Mouse (Mus musculus) heart, embryonic 11.5 days (tissue): ENCODE measurements around the gene Cckar. TPM values are rescaled to one million over a fixed set of nuclear protein-coding genes. Genes with fewer than 3 reads are reported as not detected.

ENCODE experiments used
- ATAC-seq: fragments of 200-750 bp; cut with Nextera tagmentation; replicated peaks from 2 replicates; pipeline ENCODE4 v1.8.0; 2017; ENCODE audit warnings: moderate library complexity; ENCODE audit not compliant: insufficient number of reproducible peaks, low FRiP score, low TSS enrichment
- H3K27ac ChIP-seq: fragments of 300-500 bp; sonication (generic); 2 replicates; pipeline ENCODE4 v1.5.1; 2014; ENCODE audit warnings: mild to moderate bottlenecking, low read depth, low read length
- H3K27me3 ChIP-seq: fragments of 300-500 bp; sonication (generic); 2 replicates; pipeline ENCODE4 v1.6.1; 2014; ENCODE audit warnings: mild to moderate bottlenecking, low read length, mixed read lengths; ENCODE audit not compliant: control insufficient read depth, insufficient read depth
- H3K36me3 ChIP-seq: fragments of 300-500 bp; sonication (generic); 2 replicates; pipeline ENCODE4 v1.6.1; 2014; ENCODE audit warnings: mild to moderate bottlenecking, low read length, moderate library complexity, mixed read lengths; ENCODE audit not compliant: control insufficient read depth, insufficient read depth
- H3K4me1 ChIP-seq: fragments of 300-500 bp; sonication (generic); 2 replicates; pipeline ENCODE4 v1.6.1; 2014; ENCODE audit warnings: low read length; ENCODE audit not compliant: control insufficient read depth, insufficient read depth
- H3K4me2 ChIP-seq: fragments of 300-500 bp; sonication (generic); 2 replicates; pipeline ENCODE4 v1.6.1; 2014; ENCODE audit warnings: mild to moderate bottlenecking, moderate library complexity
- H3K4me3 ChIP-seq: fragments of 300-500 bp; sonication (generic); 2 replicates; pipeline ENCODE4 v1.5.1; 2014; ENCODE audit warnings: low read depth, low read length
- H3K9ac ChIP-seq: fragments of 300-500 bp; sonication (generic); 2 replicates; pipeline ENCODE4 v1.6.1; 2014; ENCODE audit warnings: mild to moderate bottlenecking, low read depth, low read length, moderate library complexity
- H3K9me3 ChIP-seq: fragments of 300-500 bp; sonication (generic); replicated peaks from 2 replicates; pipeline ENCODE4 v1.6.1; 2016; ENCODE audit warnings: low read length; ENCODE audit not compliant: control insufficient read depth
- WGBS: fragments of 180-500 bp; shearing (Covaris S2); extraction: QIAGEN DNeasy Blood & Tissue Kit; methylation state at CpG from one replicate; pipeline ENCODE4 v1.1.7; 2014; ENCODE audit not compliant: insufficient replicate concordance; 5-methylcytosine and 5-hydroxymethylcytosine counted together
- polyA plus RNA-seq: library from polyadenylated mRNA; unstranded; fragments of >200 nt; fragmentation: Nextera tagmentation; extraction: Ambion mirVana; gene quantifications from 2 replicates; pipeline ENCODE4 v1.2.1, GENCODE M21; 2014

Cckar gene
- polyA plus RNA-seq, 1 experiment from 2014 or later: 0.44 TPM

- Histone ChIP-seq H3K27ac (no peak overlapping the region), H3K4me1 (no peaks in the 10 kb centered on the region), H3K9me3 (no peaks in the 10 kb centered on the region; the same call in 1 of the 2 replicates), H3K4me3 (no peak overlapping the region), H3K4me2 (no peak overlapping the region), H3K36me3 (no peaks in the 10 kb centered on the region), H3K27me3 (no peaks in the 10 kb centered on the region), H3K9ac (no peak overlapping the region)
- WGBS: 83% methylated on average over 14 of the region's 14 CpGs
- ATAC-seq: no peak
These were observed 4.8 kb downstream of the Cckar start for GRCm38 (mm10) chr5:53702686-53703085.

- H3K4me1 ChIP-seq: no peaks in the 10 kb centered on the region
- no peak overlapping the region for H3K4me2 ChIP-seq
- H3K27ac ChIP-seq: no peak overlapping the region
- no peaks in the 10 kb centered on the region for H3K36me3 ChIP-seq
- WGBS: 69% methylated on average over 9 of the region's 9 CpGs
- no peak for ATAC-seq
- no peaks in the 10 kb centered on the region for H3K27me3 ChIP-seq
- no peak overlapping the region for H3K9ac ChIP-seq
- H3K4me3 ChIP-seq: no peak overlapping the region
- no peaks in the 10 kb centered on the region; the same call in 1 of the 2 replicates for H3K9me3 ChIP-seq
These were observed 9.7 kb downstream of the Cckar start for GRCm38 (mm10) chr5:53697794-53698193.

GRCm38 (mm10) chr5:53696701-53697100 lies 10.8 kb downstream of the Cckar start:
- Histone ChIP-seq H3K4me3 (no peak overlapping the region), H3K4me2 (no peak overlapping the region)
- 59% methylated on average over 3 of the region's 3 CpGs for WGBS

GRCm38 (mm10) chr5:53692662-53693061 lies 14.8 kb downstream of the Cckar start:
- H3K27ac ChIP-seq: no peak overlapping the region
- no peak overlapping the region for H3K4me3 ChIP-seq
- no peak overlapping the region for H3K4me2 ChIP-seq
- WGBS: 98% methylated on average over 1 of the region's 1 CpGs
- H3K36me3 ChIP-seq: no peaks in the 10 kb centered on the region
- no peaks in the 10 kb centered on the region for H3K9me3 ChIP-seq
- H3K9ac ChIP-seq: no peak overlapping the region
- ATAC-seq: no peak
- H3K4me1 ChIP-seq: no peaks in the 10 kb centered on the region
- no peaks in the 10 kb centered on the region for H3K27me3 ChIP-seq

More at GRCm38 (mm10) chr5:53696701-53697100, 10.8 kb downstream of the Cckar start:
- Histone ChIP-seq H3K36me3 (no peaks in the 10 kb centered on the region), H3K4me1 (no peaks in the 10 kb centered on the region), H3K27ac (no peak overlapping the region), H3K9ac (no peak overlapping the region), H3K9me3 (no peaks in the 10 kb centered on the region; the same call in 1 of the 2 replicates), H3K27me3 (no peaks in the 10 kb centered on the region)
- no peak for ATAC-seq

- 75% methylated on average over 8 of the region's 8 CpGs for WGBS
These were observed 15.4 kb downstream of the Cckar start for GRCm38 (mm10) chr5:53692100-53692499.

GRCm38 (mm10) chr5:53691577-53691976 lies 15.9 kb downstream of the Cckar start:
- 49% methylated on average over 3 of the region's 3 CpGs for WGBS
- Histone ChIP-seq H3K36me3 (no peaks in the 10 kb centered on the region), H3K4me1 (no peaks in the 10 kb centered on the region), H3K9me3 (no peaks in the 10 kb centered on the region), H3K4me3 (no peak overlapping the region), H3K9ac (no peak overlapping the region), H3K27ac (no peak overlapping the region), H3K4me2 (no peak overlapping the region), H3K27me3 (no peaks in the 10 kb centered on the region)
- ATAC-seq: no peak

More at GRCm38 (mm10) chr5:53692100-53692499, 15.4 kb downstream of the Cckar start:
- ATAC-seq: no peak
- no peak overlapping the region for H3K4me3 ChIP-seq
- no peaks in the 10 kb centered on the region for H3K9me3 ChIP-seq
- H3K27ac ChIP-seq: no peak overlapping the region
- no peaks in the 10 kb centered on the region for H3K36me3 ChIP-seq
- H3K27me3 ChIP-seq: no peaks in the 10 kb centered on the region
- H3K9ac ChIP-seq: no peak overlapping the region
- H3K4me2 ChIP-seq: no peak overlapping the region
- no peaks in the 10 kb centered on the region for H3K4me1 ChIP-seq

- Histone ChIP-seq H3K4me2 (no peak overlapping the region), H3K9ac (no peak overlapping the region), H3K27ac (no peak overlapping the region), H3K4me1 (0 out of 2 replicates have a peak, but pooled peaks cover 4% of the 10 kb centered on the region), H3K36me3 (no peaks in the 10 kb centered on the region), H3K4me3 (no peak overlapping the region), H3K27me3 (no peaks in the 10 kb centered on the region), H3K9me3 (no peaks in the 10 kb centered on the region)
- 80% methylated on average over 7 of the region's 7 CpGs for WGBS
- ATAC-seq: no peak
These were observed 19.2 kb downstream of the Cckar start for GRCm38 (mm10) chr5:53688326-53688725.

- H3K4me3 ChIP-seq: no peak overlapping the region
- no peaks in the 10 kb centered on the region for H3K36me3 ChIP-seq
- no peaks in the 10 kb centered on the region for H3K9me3 ChIP-seq
- WGBS: 69% methylated on average over 2 of the region's 2 CpGs
- no peak overlapping the region for H3K9ac ChIP-seq
- no peak overlapping the region for H3K4me2 ChIP-seq
- H3K27ac ChIP-seq: no peak overlapping the region
- ATAC-seq: no peak
- H3K4me1 ChIP-seq: 0 out of 2 replicates have a peak, but pooled peaks cover 4% of the 10 kb centered on the region
- H3K27me3 ChIP-seq: no peaks in the 10 kb centered on the region
These were observed 21.1 kb downstream of the Cckar start for GRCm38 (mm10) chr5:53686379-53686778.

GRCm38 (mm10) chr5:53685623-53686022 lies 21.9 kb downstream of the Cckar start:
- Histone ChIP-seq H3K9me3 (no peaks in the 10 kb centered on the region), H3K4me3 (no peak overlapping the region), H3K36me3 (no peaks in the 10 kb centered on the region), H3K27me3 (no peaks in the 10 kb centered on the region), H3K27ac (no peak overlapping the region), H3K4me2 (no peak overlapping the region), H3K4me1 (0 out of 2 replicates have a peak, but pooled peaks cover 4% of the 10 kb centered on the region), H3K9ac (no peak overlapping the region)
- ATAC-seq: no peak
- 69% methylated on average over 4 of the region's 4 CpGs for WGBS
